Mouse (Mus musculus) CH12.LX (cell line): ENCODE data around the gene Cxcr5.

Experiments
- E2F4 ChIP-seq: IDR thresholded peaks from 2 replicates; pipeline ENCODE4 v1.6.1; 2011; ENCODE audit warnings: low read depth, low read length, improper control_type of control experiment; ENCODE audit not compliant: insufficient replicate concordance
- IRF4 ChIP-seq: IDR thresholded peaks from 2 replicates; pipeline ENCODE4 v1.6.1; 2014; ENCODE audit warnings: low read depth, mild to moderate bottlenecking, inconsistent platforms, low read length, improper control_type of control experiment
- JUND ChIP-seq: conservative IDR thresholded peaks from 2 replicates; pipeline ENCODE4 v1.6.1; 2011; ENCODE audit warnings: low read depth, low read length, improper control_type of control experiment
- MEF2A ChIP-seq: IDR thresholded peaks from 2 replicates; pipeline ENCODE4 v1.6.1; 2014; ENCODE audit warnings: low read depth, mild to moderate bottlenecking, inconsistent platforms, low read length, improper control_type of control experiment, borderline replicate concordance
- SMC3 ChIP-seq: IDR thresholded peaks from 2 replicates; pipeline ENCODE4 v1.6.1; 2011; ENCODE audit warnings: low read depth, low read length, improper control_type of control experiment
- ZNF384 ChIP-seq: IDR thresholded peaks from 2 replicates; pipeline ENCODE4 v1.6.1; 2012; ENCODE audit warnings: low read depth, low read length, improper control_type of control experiment, inconsistent platforms

DNA sequence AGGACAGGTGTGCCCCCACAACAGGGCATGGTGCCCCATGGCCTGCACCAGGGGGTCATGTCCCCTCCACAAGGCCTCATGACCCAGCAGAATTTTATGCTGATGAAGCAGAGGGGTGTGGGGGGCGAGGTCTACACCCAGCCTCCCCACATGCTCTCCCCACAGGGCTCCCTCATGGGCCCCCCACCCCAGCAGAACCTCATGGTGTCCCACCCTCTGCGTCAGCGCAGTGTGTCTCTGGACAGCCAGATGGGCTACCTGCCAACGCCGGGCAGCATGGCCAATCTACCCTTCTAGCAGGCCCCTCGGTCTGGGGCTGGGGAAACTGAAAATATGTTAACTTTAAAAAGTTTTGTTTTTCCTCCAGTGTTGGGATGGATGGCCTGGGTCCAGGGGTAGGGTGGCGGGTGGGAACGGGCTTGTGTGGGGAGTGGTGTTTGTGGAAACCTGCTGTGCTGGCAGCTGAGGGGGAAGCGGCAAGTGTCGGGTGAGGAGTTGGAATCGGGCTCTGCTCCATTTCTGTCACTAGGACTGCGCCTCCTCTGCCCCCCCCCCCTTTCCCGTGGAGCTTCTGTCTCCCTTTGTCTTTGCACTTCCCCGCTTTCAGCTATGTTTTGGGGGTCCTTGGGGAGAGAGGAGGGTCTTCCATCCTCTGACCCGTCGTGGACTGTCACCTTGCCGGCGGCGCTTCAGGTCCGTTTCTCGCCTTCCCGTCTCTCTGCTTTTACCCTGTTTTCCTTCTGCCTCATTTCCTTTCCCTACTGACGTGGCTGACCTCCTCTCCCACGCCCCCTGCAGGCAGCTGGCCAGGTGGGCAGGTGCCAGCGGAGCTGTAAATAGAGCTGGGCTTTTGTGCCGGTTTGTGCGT lies 52.0 kb downstream of the Cxcr5 start:
- TF ChIP-seq JUND = no peak
- no peak for TF ChIP-seq ZNF384
- TF ChIP-seq SMC3 = peak; percentile 17
- TF ChIP-seq E2F4 = no peak
- TF ChIP-seq IRF4 = no peak
- no peak for TF ChIP-seq MEF2A
